Mouse (Mus musculus) lung, adult 2 months (tissue): ENCODE measurements around the gene Cela3b.

Experiments used
- CTCF ChIP-seq: fragments of 200-500 bp; IDR thresholded peaks from 2 replicates; pipeline ENCODE4 v1.5.1; 2011; ENCODE audit warnings: mild to moderate bottlenecking, low read length, control low read depth; ENCODE audit not compliant: insufficient read depth
- POLR2A ChIP-seq: fragments of 200-500 bp; IDR thresholded peaks from 2 replicates; pipeline ENCODE4 v1.6.1; 2011; ENCODE audit warnings: low read depth, mild to moderate bottlenecking, control low read depth, low read length, borderline replicate concordance; ENCODE audit errors: extremely low read depth

DNA sequence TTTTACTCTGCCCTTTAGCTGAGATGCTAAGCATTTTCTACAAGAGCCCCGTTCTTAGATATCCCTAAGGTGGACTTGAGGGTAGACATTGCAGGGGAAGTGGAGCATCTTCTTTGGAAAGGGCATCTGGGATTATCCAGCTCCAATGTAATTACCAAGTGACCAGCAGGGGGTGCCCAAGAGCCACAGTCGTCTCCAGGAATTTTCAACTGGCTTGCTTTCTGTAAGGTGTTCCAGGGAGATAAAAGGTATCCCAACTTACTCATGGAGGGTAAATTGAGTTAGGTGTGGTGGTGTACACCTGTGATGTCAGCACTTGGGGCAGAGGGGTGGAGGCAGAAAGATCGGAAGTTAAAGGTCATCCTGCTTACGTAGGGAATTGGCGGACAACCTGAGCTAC lies 13.3 kb upstream of the Cela3b start:
- TF ChIP-seq POLR2A: no peak
- TF ChIP-seq CTCF: peak; percentile 74
